Mouse (Mus musculus): Measurements from ENCODE around the gene Homer3. TPM values are rescaled to one million over a fixed set of nuclear protein-coding genes. Genes with fewer than 3 reads are reported as not detected.

The Homer3 gene
- polyA plus RNA-seq, 1 experiment from 2014 or later = 31.5 TPM

DNA sequence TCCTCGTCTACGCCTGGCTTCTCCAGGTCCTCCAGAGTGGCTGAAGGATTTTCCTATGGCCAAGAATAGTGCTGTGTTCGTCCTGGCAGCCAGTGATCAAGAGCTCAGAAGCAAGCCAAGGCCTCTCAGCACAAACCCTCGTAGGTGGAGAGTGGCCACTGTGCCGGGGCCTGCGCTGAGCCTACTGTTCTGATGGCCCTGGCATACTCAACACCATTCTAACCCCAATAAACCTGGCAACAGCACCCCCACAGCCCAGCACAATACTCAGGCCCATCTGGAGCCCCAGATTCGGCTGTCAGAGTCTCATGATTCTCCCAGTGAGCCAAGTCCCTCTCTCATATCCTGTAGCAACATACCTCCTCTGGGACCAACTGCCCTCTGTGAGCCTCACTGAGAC lies 58.0 kb downstream of the Homer3 start:
- no peaks in the 10 kb centered on the region for H3K9me3 ChIP-seq (replicated peaks; ENCODE audit: control insufficient read depth, low read length)
- WGBS = 93% methylated on average over 7 of the region's 7 CpGs
- no peak for ATAC-seq

DNA sequence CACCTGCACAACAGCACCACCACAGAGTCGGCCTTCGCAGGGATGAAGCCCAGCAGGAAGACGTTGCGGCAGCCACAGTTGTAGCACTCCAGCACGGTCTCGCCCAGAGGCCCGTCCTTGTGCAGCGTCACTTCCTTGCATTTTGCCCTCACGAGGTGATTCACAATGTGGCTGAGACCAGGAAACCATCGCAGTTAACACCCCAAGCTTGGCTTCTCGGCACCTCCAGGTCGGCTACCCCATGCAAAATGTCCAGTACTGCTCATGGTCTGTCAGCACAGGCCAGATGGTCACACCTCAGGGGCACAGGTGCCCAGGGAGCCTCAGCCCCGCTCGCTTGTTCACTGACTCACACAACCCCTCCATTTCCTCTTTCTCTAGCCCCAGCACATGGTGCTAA lies 59.4 kb downstream of the Homer3 start:
- Histone ChIP-seq H3K36me3 (ENCODE audit: control insufficient read depth, insufficient read depth, low read length) (peaks cover 77% of the 10 kb centered on the region), H3K4me1 (ENCODE audit: control insufficient read depth, insufficient read depth, low read length) (no peaks in the 10 kb centered on the region), H3K27ac (ENCODE audit: low read depth, low read length) (no peak overlapping the region), H3K9ac (ENCODE audit: low read length) (no peak overlapping the region), H3K4me3 (ENCODE audit: low read depth, low read length) (no peak overlapping the region), H3K9me3 (replicated peaks; ENCODE audit: control insufficient read depth, low read length) (no peaks in the 10 kb centered on the region), H3K27me3 (replicated peaks; ENCODE audit: control insufficient read depth, insufficient read depth, low read length) (no peaks in the 10 kb centered on the region), H3K4me2 (ENCODE audit: low read length) (no peak overlapping the region)
- no peak for ATAC-seq
- 94% methylated on average over 14 of the region's 14 CpGs for WGBS
- no peak for DNase-seq (ENCODE audit: low spot score)

More for the DNA sequence above, 58.0 kb downstream of the Homer3 start:
- no peak overlapping the region for H3K4me2 ChIP-seq (ENCODE audit: low read length)
- no peak for DNase-seq (ENCODE audit: low spot score)
- H3K9ac ChIP-seq (ENCODE audit: low read length) = no peak overlapping the region
- no peaks in the 10 kb centered on the region for H3K27me3 ChIP-seq (replicated peaks; ENCODE audit: control insufficient read depth, insufficient read depth, low read length)
- H3K27ac ChIP-seq (ENCODE audit: low read depth, low read length) = no peak overlapping the region
- no peak overlapping the region for H3K4me3 ChIP-seq (ENCODE audit: low read depth, low read length)
- peaks cover 87% of the 10 kb centered on the region for H3K36me3 ChIP-seq (ENCODE audit: control insufficient read depth, insufficient read depth, low read length)
- no peaks in the 10 kb centered on the region for H3K4me1 ChIP-seq (ENCODE audit: control insufficient read depth, insufficient read depth, low read length)

DNA sequence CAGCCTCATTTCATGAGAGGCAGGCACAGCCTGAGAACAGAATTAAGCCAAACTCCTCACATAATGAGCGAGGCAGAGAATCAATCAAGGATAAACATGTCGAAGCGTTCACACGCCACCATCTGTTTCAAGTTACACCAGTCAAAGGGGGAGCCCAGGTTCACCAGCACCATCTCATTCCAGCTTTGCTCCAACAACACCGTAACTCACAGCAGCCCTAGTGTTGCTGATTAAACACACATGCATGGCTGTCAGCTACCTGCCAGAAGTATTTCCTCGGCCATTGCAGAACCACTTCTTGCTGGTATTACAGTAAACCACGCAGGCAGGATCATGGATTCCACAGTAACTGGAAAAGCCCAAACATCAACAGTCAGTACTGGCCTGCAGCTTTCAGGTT lies 60.4 kb downstream of the Homer3 start:
- Histone ChIP-seq H3K4me3 (ENCODE audit: low read depth, low read length) (no peak overlapping the region), H3K4me1 (ENCODE audit: control insufficient read depth, insufficient read depth, low read length) (no peaks in the 10 kb centered on the region), H3K27ac (ENCODE audit: low read depth, low read length) (no peak overlapping the region), H3K4me2 (ENCODE audit: low read length) (no peak overlapping the region), H3K9ac (ENCODE audit: low read length) (no peak overlapping the region), H3K27me3 (replicated peaks; ENCODE audit: control insufficient read depth, insufficient read depth, low read length) (no peaks in the 10 kb centered on the region), H3K9me3 (replicated peaks; ENCODE audit: control insufficient read depth, low read length) (no peaks in the 10 kb centered on the region), H3K36me3 (ENCODE audit: control insufficient read depth, insufficient read depth, low read length) (peaks cover 67% of the 10 kb centered on the region)
- peak; percentile 22 for DNase-seq (ENCODE audit: low spot score)
- ATAC-seq = no peak
- WGBS = 70% methylated on average over 7 of the region's 7 CpGs

DNA sequence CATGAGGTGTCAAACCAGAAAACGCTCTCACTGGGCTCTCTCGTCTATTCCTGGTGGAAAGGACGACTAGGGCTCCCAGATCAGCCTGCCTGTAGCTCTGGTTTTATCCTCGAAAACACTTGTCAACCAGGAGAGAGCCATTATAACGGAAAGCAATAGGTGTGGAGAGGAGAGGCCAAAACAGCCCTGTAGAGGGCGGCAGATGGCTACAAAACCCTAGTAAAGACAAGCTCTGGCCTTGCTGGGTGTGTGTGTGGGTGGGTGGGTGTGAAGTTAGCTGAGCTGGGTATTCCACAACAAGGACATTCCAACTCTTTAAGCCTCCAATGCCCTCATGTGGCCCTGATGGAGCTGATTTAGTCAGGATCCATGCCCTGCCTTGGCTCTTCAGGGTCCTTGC lies 61.1 kb downstream of the Homer3 start:
- no peaks in the 10 kb centered on the region for H3K9me3 ChIP-seq (replicated peaks; ENCODE audit: control insufficient read depth, low read length)
- ATAC-seq (peak; percentile 55), DNase-seq (ENCODE audit: low spot score) (peak; percentile 60)
- no peak overlapping the region for H3K27ac ChIP-seq (ENCODE audit: low read depth, low read length)
- no peaks in the 10 kb centered on the region for H3K4me1 ChIP-seq (ENCODE audit: control insufficient read depth, insufficient read depth, low read length)
- no peak overlapping the region for H3K4me2 ChIP-seq (ENCODE audit: low read length)
- peaks cover 65% of the 10 kb centered on the region for H3K36me3 ChIP-seq (ENCODE audit: control insufficient read depth, insufficient read depth, low read length)
- WGBS = 64% methylated on average over 6 of the region's 6 CpGs
- H3K27me3 ChIP-seq (replicated peaks; ENCODE audit: control insufficient read depth, insufficient read depth, low read length) = no peaks in the 10 kb centered on the region
- no peak overlapping the region for H3K4me3 ChIP-seq (ENCODE audit: low read depth, low read length)
- H3K9ac ChIP-seq (ENCODE audit: low read length) = no peak overlapping the region

Other genes starting within 250 kb of the Homer3 start
- gene Mau2, start 240.1 kb upstream of the Homer3 start, polyA plus RNA-seq (2014; fragmentation: Nextera tagmentation; extraction: Ambion mirVana) = 67.4 and 78.1 TPM in 2 replicates
- 43.5 and 45.5 TPM in 2 replicates for gene Sugp1, start 240.0 kb upstream of the Homer3 start, polyA plus RNA-seq (2014; fragmentation: Nextera tagmentation; extraction: Ambion mirVana)
- 0.11 and 0.73 TPM in 2 replicates for gene Tm6sf2, start 209.9 kb upstream of the Homer3 start, polyA plus RNA-seq (2014; fragmentation: Nextera tagmentation; extraction: Ambion mirVana)
- gene Hapln4, start 199.4 kb upstream of the Homer3 start, polyA plus RNA-seq (2014; fragmentation: Nextera tagmentation; extraction: Ambion mirVana) = 0.19 and 0.28 TPM in 2 replicates
- gene Ncan, start 162.0 kb upstream of the Homer3 start, polyA plus RNA-seq (2014; fragmentation: Nextera tagmentation; extraction: Ambion mirVana) = 75.4 and 94.1 TPM in 2 replicates
- 41.4 and 46.0 TPM in 2 replicates for gene Nr2c2ap, start 151.5 kb upstream of the Homer3 start, polyA plus RNA-seq (2014; fragmentation: Nextera tagmentation; extraction: Ambion mirVana)
- 8.7 and 9.2 TPM in 2 replicates for gene Rfxank, start 143.7 kb upstream of the Homer3 start, polyA plus RNA-seq (2014; fragmentation: Nextera tagmentation; extraction: Ambion mirVana)
- gene Borcs8, start 143.3 kb upstream of the Homer3 start, polyA plus RNA-seq (2014; fragmentation: Nextera tagmentation; extraction: Ambion mirVana) = 66.2 and 76.7 TPM in 2 replicates
- 0.30 and 0.77 TPM in 2 replicates for gene Mef2b, start 143.1 kb upstream of the Homer3 start, polyA plus RNA-seq (2014; fragmentation: Nextera tagmentation; extraction: Ambion mirVana)
- gene Tmem161a, start 110.5 kb upstream of the Homer3 start, polyA plus RNA-seq (2014; fragmentation: Nextera tagmentation; extraction: Ambion mirVana) = 36.7 and 40.8 TPM in 2 replicates
- gene Slc25a42, start 70.5 kb upstream of the Homer3 start, polyA plus RNA-seq (2014; fragmentation: Nextera tagmentation; extraction: Ambion mirVana) = 2.3 and 3.3 TPM in 2 replicates
- gene Sugp2, start 48.6 kb upstream of the Homer3 start, polyA plus RNA-seq (2014; fragmentation: Nextera tagmentation; extraction: Ambion mirVana) = 55.6 and 71.5 TPM in 2 replicates
- gene Armc6, start 48.4 kb upstream of the Homer3 start, polyA plus RNA-seq (2014; fragmentation: Nextera tagmentation; extraction: Ambion mirVana) = 79.2 and 96.7 TPM in 2 replicates
- gene Ddx49, start 19.7 kb downstream of the Homer3 start, polyA plus RNA-seq (2014; fragmentation: Nextera tagmentation; extraction: Ambion mirVana) = 51.5 and 52.3 TPM in 2 replicates
- gene Cope, start 19.7 kb downstream of the Homer3 start, polyA plus RNA-seq (2014; fragmentation: Nextera tagmentation; extraction: Ambion mirVana) = 305 and 332 TPM in 2 replicates
- 20.8 and 27.6 TPM in 2 replicates for gene Cers1, start 32.9 kb downstream of the Homer3 start, polyA plus RNA-seq (2014; fragmentation: Nextera tagmentation; extraction: Ambion mirVana)
- 2.1 and 4.2 TPM in 2 replicates for gene Gdf1, start 47.0 kb downstream of the Homer3 start, polyA plus RNA-seq (2014; fragmentation: Nextera tagmentation; extraction: Ambion mirVana)
- gene Upf1, start 70.5 kb downstream of the Homer3 start, polyA plus RNA-seq (2014; fragmentation: Nextera tagmentation; extraction: Ambion mirVana) = 11.8 and 14.0 TPM in 2 replicates
- 0.48 TPM in 1 of 2 replicates, not detected in the other for gene Comp, start 90.7 kb downstream of the Homer3 start, polyA plus RNA-seq (2014; fragmentation: Nextera tagmentation; extraction: Ambion mirVana)
- 23.9 and 30.7 TPM in 2 replicates for gene Crtc1, start 156.8 kb downstream of the Homer3 start, polyA plus RNA-seq (2014; fragmentation: Nextera tagmentation; extraction: Ambion mirVana)
- 19.3 and 19.6 TPM in 2 replicates for gene Klhl26, start 194.1 kb downstream of the Homer3 start, polyA plus RNA-seq (2014; fragmentation: Nextera tagmentation; extraction: Ambion mirVana)
- gene Tmem59l, start 204.5 kb downstream of the Homer3 start, polyA plus RNA-seq (2014; fragmentation: Nextera tagmentation; extraction: Ambion mirVana) = 84.4 and 87.4 TPM in 2 replicates
- 1.7 and 3.2 TPM in 2 replicates for gene Crlf1, start 210.3 kb downstream of the Homer3 start, polyA plus RNA-seq (2014; fragmentation: Nextera tagmentation; extraction: Ambion mirVana)
- 174 and 199 TPM in 2 replicates for gene Rex1bd, start 223.9 kb downstream of the Homer3 start, polyA plus RNA-seq (2014; fragmentation: Nextera tagmentation; extraction: Ambion mirVana)
- 709 and 911 TPM in 2 replicates for gene Uba52, start 228.0 kb downstream of the Homer3 start, polyA plus RNA-seq (2014; fragmentation: Nextera tagmentation; extraction: Ambion mirVana)
- 363 and 380 TPM in 2 replicates for gene Fkbp8, start 244.9 kb downstream of the Homer3 start, polyA plus RNA-seq (2014; fragmentation: Nextera tagmentation; extraction: Ambion mirVana)
- 49.1 and 57.9 TPM in 2 replicates for gene Kxd1, start 245.1 kb downstream of the Homer3 start, polyA plus RNA-seq (2014; fragmentation: Nextera tagmentation; extraction: Ambion mirVana)